Mouse (Mus musculus): ENCODE measurements around the gene Atxn2l.

DNA sequence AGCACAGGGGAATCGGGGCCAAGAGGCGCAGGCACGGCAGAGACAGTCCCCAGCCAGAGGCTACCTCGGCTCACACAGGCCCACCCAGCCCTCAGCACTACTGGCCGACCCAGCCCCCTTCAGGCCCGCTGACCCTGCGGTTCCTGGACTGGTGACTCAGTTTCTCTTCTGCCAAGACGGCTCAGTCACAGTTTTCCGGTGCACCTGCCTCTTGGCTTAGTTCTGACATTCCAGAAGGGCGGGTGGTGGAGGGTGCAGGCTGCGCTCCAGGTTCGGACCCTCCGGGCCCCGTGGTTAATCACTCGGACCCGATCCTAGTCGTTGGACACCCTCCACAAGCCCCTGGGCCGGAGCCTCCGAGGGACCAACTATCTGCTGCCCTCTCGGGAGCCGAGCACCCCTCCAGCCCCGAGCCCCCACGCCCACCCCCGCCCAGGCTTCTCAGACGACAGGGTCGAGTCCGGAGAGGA is 28.7 kb downstream of the Atxn2l start:
- TF ChIP-seq FLI1 (IDR thresholded peaks at IDR 0.05; ENCODE audit: low read length): no peak
- no peak for TF ChIP-seq GATA1 (IDR thresholded peaks at IDR 0.05; ENCODE audit: borderline replicate concordance, low read length)

Data from megakaryocyte, embryonic 14.5 days (primary cell).